Mouse (Mus musculus): ENCODE data around the gene Rnf167.

DNA sequence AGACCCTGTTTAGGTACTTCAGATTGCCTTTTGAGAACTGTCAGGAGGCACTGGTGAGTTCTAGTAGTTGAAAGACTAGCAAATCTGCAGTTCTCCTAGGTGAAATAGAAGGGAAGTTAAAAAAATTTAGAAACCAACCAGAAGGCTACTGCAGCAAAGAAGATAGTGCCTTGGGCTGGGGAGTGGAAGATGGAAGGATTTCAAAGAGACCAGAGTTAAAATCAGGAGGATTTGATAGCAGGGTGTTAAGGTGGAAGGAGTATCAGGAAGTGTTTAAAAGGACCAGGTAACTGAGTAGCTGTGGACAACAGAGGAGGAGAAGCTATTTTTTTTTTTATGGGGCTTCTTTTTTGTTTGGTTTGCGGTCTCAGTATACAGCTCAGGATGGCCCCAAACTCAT is 9.3 kb upstream of the Rnf167 start:
- no peak for TF ChIP-seq POLR2A (IDR thresholded peaks at IDR 0.05; ENCODE audit: control insufficient read depth, low read depth, low read length)
- no peak for TF ChIP-seq CTCF (IDR thresholded peaks at IDR 0.05; ENCODE audit: control insufficient read depth, insufficient read depth, insufficient replicate concordance, low read depth, low read length)
